Mouse (Mus musculus): ENCODE measurements around the gene Asb2. TPM values are rescaled to one million over a fixed set of nuclear protein-coding genes. Genes with fewer than 3 reads are reported as not detected.
A peak's percentile ranks its signal among the peaks of the same experiment; 100 is the strongest.

Gene Asb2
- polyA plus RNA-seq, 2 experiments: 2.5 to 3.6 TPM

DNA sequence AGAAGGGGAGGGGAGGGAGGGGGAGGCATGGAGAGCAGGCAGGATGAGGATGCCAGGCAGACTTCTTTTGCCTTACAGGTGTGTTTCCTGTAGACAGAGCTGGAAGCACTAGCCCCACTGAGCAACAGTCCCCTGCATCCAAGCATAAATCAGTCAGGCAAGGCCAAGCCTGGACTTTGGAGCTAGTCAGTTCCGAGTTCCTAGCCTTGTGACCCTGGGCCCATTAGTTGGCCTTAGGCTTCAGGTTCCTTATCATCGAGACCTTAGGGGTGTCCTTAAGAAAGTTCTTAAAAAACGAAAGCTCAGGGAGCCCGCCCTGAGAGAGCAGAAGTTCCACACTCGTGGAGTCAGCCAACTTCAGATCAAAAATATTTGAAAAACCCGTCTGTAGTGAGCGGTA, 10.9 kb downstream of the Asb2 start:
- Histone ChIP-seq H3K27ac (no peak overlapping the region), H3K4me2 (ENCODE audit: low read depth) (no peak overlapping the region), H3K4me3 (ENCODE audit: insufficient read depth in 1 of 2, low read depth in 2 of 2, low read length in 2 of 2) (no peak overlapping the region), H3K9me3 (ENCODE audit: control insufficient read depth, low read length) (no peaks in the 10 kb centered on the region), H3K9ac (replicated peaks) (no peak overlapping the region), H3K36me3 (replicated peaks; ENCODE audit: control insufficient read depth, insufficient read depth, low read depth) (no peaks in the 10 kb centered on the region), H3K4me1 (replicated peaks; ENCODE audit: control insufficient read depth in 2 of 2, insufficient read depth in 2 of 2, low read length in 1 of 2) (no peaks in the 10 kb centered on the region; a peak in 2 of 4 replicates), H3K27me3 (ENCODE audit: control insufficient read depth, insufficient read depth, low read length) (no peaks in the 10 kb centered on the region)
- TF ChIP-seq EP300 (IDR thresholded peaks at IDR 0.05; ENCODE audit: low read depth): no peak
- TF ChIP-seq CTCF (IDR thresholded peaks at IDR 0.05; ENCODE audit: low read depth): no peak
- 58% methylated on average over 7 of the region's 7 CpGs for WGBS (ENCODE audit: insufficient replicate concordance)
- no peak for ATAC-seq (ENCODE audit: insufficient read depth)
- DNase-seq (ENCODE audit: low read depth in 3 of 3, low spot score in 3 of 3): no peak

DNA sequence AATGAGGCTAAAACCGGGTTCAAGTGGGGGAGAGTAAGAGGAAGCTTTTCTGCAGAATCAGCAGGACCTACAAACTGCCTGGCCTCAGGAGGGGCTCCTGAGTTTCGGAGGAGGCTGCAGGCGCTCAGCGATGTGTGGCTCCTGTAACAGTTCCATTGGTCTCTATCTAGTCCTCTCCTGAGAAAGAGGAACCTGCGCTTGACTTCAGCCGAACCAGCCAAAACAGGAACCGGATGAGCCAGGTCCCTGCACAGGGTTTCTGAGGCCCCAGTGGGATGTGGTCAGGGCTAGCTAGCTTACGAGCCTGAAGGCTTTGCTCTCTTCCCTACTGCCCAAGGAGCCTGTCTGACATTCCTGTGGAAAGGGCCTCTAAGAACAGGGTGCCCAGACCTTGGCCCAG, 12.3 kb downstream of the Asb2 start:
- no peak overlapping the region for H3K9ac ChIP-seq (replicated peaks)
- no peak for TF ChIP-seq CTCF (IDR thresholded peaks at IDR 0.05; ENCODE audit: low read depth)
- TF ChIP-seq EP300 (IDR thresholded peaks at IDR 0.05; ENCODE audit: low read depth): no peak
- H3K4me2 ChIP-seq (ENCODE audit: low read depth): no peak overlapping the region
- H3K36me3 ChIP-seq (replicated peaks; ENCODE audit: control insufficient read depth, insufficient read depth, low read depth): no peaks in the 10 kb centered on the region
- no peaks in the 10 kb centered on the region for H3K27me3 ChIP-seq (ENCODE audit: control insufficient read depth, insufficient read depth, low read length)
- DNase-seq (ENCODE audit: low read depth in 3 of 3, low spot score in 3 of 3) (peak in 2 of 3 experiments; percentile 14 to 15), ATAC-seq (ENCODE audit: insufficient read depth) (peak; percentile 52; the same call in 1 of the 2 replicates)
- no peak overlapping the region for H3K27ac ChIP-seq
- WGBS (ENCODE audit: insufficient replicate concordance): 6% methylated on average over 8 of the region's 8 CpGs
- no peak overlapping the region for H3K4me3 ChIP-seq (ENCODE audit: insufficient read depth in 1 of 2, low read depth in 2 of 2, low read length in 2 of 2)
- H3K4me1 ChIP-seq (replicated peaks; ENCODE audit: control insufficient read depth in 2 of 2, insufficient read depth in 2 of 2, low read length in 1 of 2): no peaks in the 10 kb centered on the region; a peak in 2 of 4 replicates
- H3K9me3 ChIP-seq (ENCODE audit: control insufficient read depth, low read length): no peaks in the 10 kb centered on the region

DNA sequence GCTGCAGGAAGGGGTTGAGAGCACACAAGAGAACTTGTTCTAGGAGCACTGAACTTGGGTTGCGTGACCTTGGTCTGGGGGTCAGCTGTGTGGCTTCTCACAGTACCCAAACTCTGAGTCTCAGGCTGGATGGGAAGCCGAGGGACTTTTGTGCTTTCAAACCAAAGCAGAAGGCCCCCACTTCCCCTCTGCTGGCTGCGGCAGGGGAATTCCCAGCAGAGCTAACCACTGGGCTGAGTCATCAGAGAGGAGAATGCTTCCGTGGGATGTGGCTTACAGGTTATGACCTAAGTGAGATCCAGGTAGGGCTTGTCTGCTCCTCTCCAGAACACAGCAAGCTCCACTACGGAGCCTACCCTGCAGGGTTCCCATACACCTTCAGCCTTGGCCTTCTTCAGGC, 14.6 kb downstream of the Asb2 start:
- no peaks in the 10 kb centered on the region for H3K9me3 ChIP-seq (ENCODE audit: control insufficient read depth, low read length)
- TF ChIP-seq EP300 (IDR thresholded peaks at IDR 0.05; ENCODE audit: low read depth) (no peak), CTCF (IDR thresholded peaks at IDR 0.05; ENCODE audit: low read depth) (no peak)
- no peaks in the 10 kb centered on the region for H3K36me3 ChIP-seq (replicated peaks; ENCODE audit: control insufficient read depth, insufficient read depth, low read depth)
- 23% methylated on average over 5 of the region's 5 CpGs for WGBS (ENCODE audit: insufficient replicate concordance)
- no peak overlapping the region for H3K4me3 ChIP-seq (ENCODE audit: insufficient read depth in 1 of 2, low read depth in 2 of 2, low read length in 2 of 2)
- ATAC-seq (ENCODE audit: insufficient read depth) (peak; percentile 25; the same call in 1 of the 2 replicates), DNase-seq (ENCODE audit: low read depth in 3 of 3, low spot score in 3 of 3) (peak in 1 of 3 experiments; percentile 14)
- no peaks in the 10 kb centered on the region; a peak in 2 of 4 replicates for H3K4me1 ChIP-seq (replicated peaks; ENCODE audit: control insufficient read depth in 2 of 2, insufficient read depth in 2 of 2, low read length in 1 of 2)
- no peaks in the 10 kb centered on the region for H3K27me3 ChIP-seq (ENCODE audit: control insufficient read depth, insufficient read depth, low read length)
- no peak overlapping the region for H3K27ac ChIP-seq
- H3K4me2 ChIP-seq (ENCODE audit: low read depth): no peak overlapping the region
- H3K9ac ChIP-seq (replicated peaks): no peak overlapping the region

DNA sequence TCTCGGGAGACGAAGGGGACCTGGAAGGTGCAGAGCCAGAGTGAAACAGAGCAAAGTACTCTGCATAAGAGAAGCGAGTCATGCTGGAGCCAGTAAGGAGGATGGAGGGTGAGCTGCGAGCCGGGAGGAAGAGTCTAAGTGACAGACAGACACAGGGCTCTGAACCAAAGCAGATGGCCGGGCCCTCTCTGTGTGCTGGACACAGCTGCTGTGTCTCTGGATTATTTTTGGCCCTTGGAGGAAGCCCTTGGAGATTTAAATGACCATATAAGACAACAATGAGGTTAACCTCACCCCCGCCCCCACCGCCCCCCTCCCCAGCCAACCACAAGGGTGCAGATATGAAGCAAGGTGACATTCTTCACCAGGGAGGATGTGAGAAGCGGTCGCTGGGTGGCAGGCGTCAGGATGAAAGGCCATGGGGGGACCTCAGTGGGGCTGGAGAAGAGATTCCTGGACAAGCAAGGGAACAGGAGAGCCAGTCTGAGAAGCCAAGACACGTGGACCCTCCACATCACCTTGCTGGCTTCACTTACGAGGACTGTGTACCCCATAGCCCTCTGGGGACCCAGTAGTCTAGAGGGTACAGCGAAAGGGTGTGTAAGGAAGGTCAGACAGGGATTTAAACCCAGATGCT, 17.5 kb downstream of the Asb2 start:
- no peak for DNase-seq (ENCODE audit: low read depth in 3 of 3, low spot score in 3 of 3)
- H3K4me3 ChIP-seq (ENCODE audit: insufficient read depth in 1 of 2, low read depth in 2 of 2, low read length in 2 of 2): no peak overlapping the region
- no peaks in the 10 kb centered on the region; a peak in 1 of 4 replicates for H3K4me1 ChIP-seq (replicated peaks; ENCODE audit: control insufficient read depth in 2 of 2, insufficient read depth in 2 of 2, low read length in 1 of 2)
- TF ChIP-seq CTCF (IDR thresholded peaks at IDR 0.05; ENCODE audit: low read depth) (no peak), EP300 (IDR thresholded peaks at IDR 0.05; ENCODE audit: low read depth) (no peak)
- ATAC-seq (ENCODE audit: insufficient read depth): no peak
- WGBS (ENCODE audit: insufficient replicate concordance): 28% methylated on average over 14 of the region's 14 CpGs
- H3K27ac ChIP-seq: no peak overlapping the region
- no peaks in the 10 kb centered on the region for H3K36me3 ChIP-seq (replicated peaks; ENCODE audit: control insufficient read depth, insufficient read depth, low read depth)
- H3K4me2 ChIP-seq (ENCODE audit: low read depth): no peak overlapping the region
- H3K9me3 ChIP-seq (ENCODE audit: control insufficient read depth, low read length): no peaks in the 10 kb centered on the region
- H3K27me3 ChIP-seq (ENCODE audit: control insufficient read depth, insufficient read depth, low read length): no peaks in the 10 kb centered on the region
- no peak overlapping the region for H3K9ac ChIP-seq (replicated peaks)

DNA sequence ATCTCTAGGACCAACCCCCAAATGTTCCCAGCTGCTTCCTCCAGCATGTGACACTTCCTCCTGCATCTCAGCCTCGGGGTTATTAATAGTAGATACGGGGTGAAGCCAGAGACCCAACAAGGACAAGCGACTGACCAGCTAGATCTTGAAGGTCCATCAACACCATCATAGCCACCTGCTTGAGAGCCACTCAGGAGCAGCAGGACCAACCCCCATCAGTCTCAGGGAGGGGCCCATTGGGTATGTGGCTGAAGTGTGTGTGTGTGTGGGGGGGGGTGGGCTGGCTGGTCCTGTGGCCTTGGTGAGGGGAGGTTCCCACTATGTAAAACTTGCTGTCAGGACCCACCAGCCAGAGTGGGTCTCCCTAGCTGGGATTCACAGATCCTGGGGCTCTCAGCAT, 19.0 kb downstream of the Asb2 start:
- Histone ChIP-seq H3K27ac (no peak overlapping the region), H3K4me2 (ENCODE audit: low read depth) (no peak overlapping the region), H3K9me3 (ENCODE audit: control insufficient read depth, low read length) (no peaks in the 10 kb centered on the region), H3K4me3 (ENCODE audit: insufficient read depth in 1 of 2, low read depth in 2 of 2, low read length in 2 of 2) (no peak overlapping the region), H3K36me3 (replicated peaks; ENCODE audit: control insufficient read depth, insufficient read depth, low read depth) (no peaks in the 10 kb centered on the region), H3K4me1 (replicated peaks; ENCODE audit: control insufficient read depth in 2 of 2, insufficient read depth in 2 of 2, low read length in 1 of 2) (no peaks in the 10 kb centered on the region), H3K27me3 (ENCODE audit: control insufficient read depth, insufficient read depth, low read length) (no peaks in the 10 kb centered on the region), H3K9ac (replicated peaks) (no peak overlapping the region)
- no peak for TF ChIP-seq EP300 (IDR thresholded peaks at IDR 0.05; ENCODE audit: low read depth)
- TF ChIP-seq CTCF (IDR thresholded peaks at IDR 0.05; ENCODE audit: low read depth): no peak
- DNase-seq (ENCODE audit: low read depth in 3 of 3, low spot score in 3 of 3) (no peak), ATAC-seq (ENCODE audit: insufficient read depth) (no peak)
- 16% methylated on average over 3 of the region's 3 CpGs for WGBS (ENCODE audit: insufficient replicate concordance)
